Mouse (Mus musculus): ENCODE data around the gene Traf3.

DNA sequence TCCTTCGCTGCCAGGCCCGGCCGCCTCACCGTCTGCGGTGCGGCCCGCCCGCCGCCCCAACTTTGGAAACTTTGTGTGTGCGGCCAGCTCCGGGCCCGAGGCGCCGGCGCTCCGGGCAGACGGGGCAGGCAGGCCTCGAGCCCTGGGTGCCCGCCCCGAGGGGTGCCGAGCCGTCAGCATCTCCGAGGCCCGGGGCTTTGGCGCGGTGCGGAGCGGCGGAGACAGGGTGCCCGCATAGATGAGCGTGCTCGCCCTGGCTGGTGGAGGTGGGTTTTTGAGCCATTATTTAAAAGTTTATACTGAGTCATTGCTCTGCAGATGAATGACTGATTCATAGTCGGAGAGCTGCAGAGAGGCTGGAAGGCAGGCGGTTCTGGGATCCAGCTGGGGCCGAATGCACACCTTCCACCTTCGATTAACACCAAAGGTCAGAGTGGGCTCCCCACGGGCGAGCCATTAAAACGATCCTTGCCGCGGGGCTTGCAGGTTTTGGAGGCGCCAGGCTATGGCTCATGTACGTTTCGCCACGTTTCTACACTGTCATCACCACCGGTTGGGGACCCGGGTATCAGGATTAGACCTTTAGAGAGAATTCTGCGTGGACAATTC lies 615 bp downstream of the Traf3 start:
- no peak for TF ChIP-seq GATA1 (IDR thresholded peaks at IDR 0.05; ENCODE audit: low read length)
- no peak for TF ChIP-seq TAL1 (IDR thresholded peaks at IDR 0.05; ENCODE audit: low read length)

Measured in erythroblast, embryonic 14.5 days (primary cell).